Mouse (Mus musculus) stomach, embryonic 16.5 days (tissue): ENCODE measurements around the gene Rec114. TPM values are rescaled to one million over a fixed set of nuclear protein-coding genes. Genes with fewer than 3 reads are reported as not detected.

Experiments
- ATAC-seq: fragments of 200-750 bp; cut with Nextera tagmentation; 2 replicates; pipeline ENCODE4 v1.8.0; 2017; ENCODE audit warnings: moderate number of reproducible peaks, moderate TSS enrichment; ENCODE audit not compliant: insufficient read depth, low FRiP score
- H3K27ac ChIP-seq: fragments of 300-500 bp; sonication (generic); 2 replicates; pipeline ENCODE4 v1.5.1; 2014; ENCODE audit warnings: low read length
- H3K27me3 ChIP-seq: fragments of 300-500 bp; sonication (generic); 2 replicates; pipeline ENCODE4 v1.6.1; 2014; ENCODE audit warnings: low read length, control low read depth, mixed read lengths; ENCODE audit not compliant: control insufficient read depth, insufficient read depth
- H3K36me3 ChIP-seq: fragments of 300-500 bp; sonication (generic); 2 replicates; pipeline ENCODE4 v1.6.1; 2014; ENCODE audit warnings: low read length; ENCODE audit not compliant: control insufficient read depth, insufficient read depth
- H3K4me1 ChIP-seq: fragments of 300-500 bp; sonication (generic); 2 replicates; pipeline ENCODE4 v1.6.1; 2014; ENCODE audit warnings: low read length, control low read depth, mixed read lengths; ENCODE audit not compliant: control insufficient read depth, insufficient read depth
- H3K4me2 ChIP-seq: fragments of 300-500 bp; sonication (generic); 2 replicates; pipeline ENCODE4 v1.6.1; 2014; ENCODE audit warnings: low read depth, low read length, mixed read lengths
- H3K4me3 ChIP-seq: fragments of 300-500 bp; sonication (generic); replicated peaks from 2 replicates; pipeline ENCODE4 v1.5.1; 2014; ENCODE audit warnings: mild to moderate bottlenecking, low read length
- H3K9ac ChIP-seq: fragments of 300-500 bp; sonication (generic); 2 replicates; pipeline ENCODE4 v1.6.1; 2014; ENCODE audit warnings: low read length
- H3K9me3 ChIP-seq: fragments of 300-500 bp; sonication (generic); replicated peaks from 2 replicates; pipeline ENCODE4 v1.6.1; 2016; ENCODE audit warnings: low read length, control low read depth; ENCODE audit not compliant: control insufficient read depth
- WGBS: fragments of 180-500 bp; shearing (Covaris S2); extraction: QIAGEN DNeasy Blood & Tissue Kit; methylation state at CpG from one replicate; pipeline ENCODE4 v1.1.7; 2014; 5-methylcytosine and 5-hydroxymethylcytosine counted together
- polyA plus RNA-seq: library from polyadenylated mRNA; unstranded; fragments of >200 nt; fragmentation: Nextera tagmentation; extraction: Ambion mirVana; gene quantifications from 2 replicates; pipeline ENCODE4 v1.2.1, GENCODE M21; 2015

Gene Rec114
- polyA plus RNA-seq, 1 experiment from 2014 or later = 3.2 TPM

GRCm38 (mm10) chr9:58651993-58652392 lies 91.8 kb downstream of the Rec114 start:
- no peak overlapping the region for H3K27ac ChIP-seq
- no peaks in the 10 kb centered on the region for H3K27me3 ChIP-seq
- no peaks in the 10 kb centered on the region; the same call in 1 of the 2 replicates for H3K36me3 ChIP-seq
- H3K9me3 ChIP-seq = no peaks in the 10 kb centered on the region
- WGBS = 50% methylated on average over 4 of the region's 4 CpGs
- no peak overlapping the region for H3K4me2 ChIP-seq
- H3K4me1 ChIP-seq = no peaks in the 10 kb centered on the region
- H3K4me3 ChIP-seq = no peak overlapping the region
- ATAC-seq = no peak
- H3K9ac ChIP-seq = no peak overlapping the region

- Histone ChIP-seq H3K9ac (no peak overlapping the region), H3K27me3 (no peaks in the 10 kb centered on the region), H3K4me2 (no peak overlapping the region), H3K9me3 (no peaks in the 10 kb centered on the region), H3K36me3 (no peaks in the 10 kb centered on the region; the same call in 1 of the 2 replicates), H3K27ac (no peak overlapping the region), H3K4me1 (no peaks in the 10 kb centered on the region), H3K4me3 (no peak overlapping the region)
- no peak for ATAC-seq
- 72% methylated on average over 4 of the region's 4 CpGs for WGBS
Observed at GRCm38 (mm10) chr9:58649265-58649626, 94.5 kb downstream of the Rec114 start.

- Histone ChIP-seq H3K36me3 (no peaks in the 10 kb centered on the region; the same call in 1 of the 2 replicates), H3K27ac (no peak overlapping the region), H3K27me3 (no peaks in the 10 kb centered on the region), H3K9me3 (no peaks in the 10 kb centered on the region), H3K9ac (no peak overlapping the region), H3K4me2 (no peak overlapping the region), H3K4me1 (no peaks in the 10 kb centered on the region), H3K4me3 (no peak overlapping the region)
- no peak for ATAC-seq
- WGBS = 85% methylated on average over 6 of the region's 6 CpGs
Observed at GRCm38 (mm10) chr9:58648406-58649264, 95.1 kb downstream of the Rec114 start.

- Histone ChIP-seq H3K36me3 (no peaks in the 10 kb centered on the region), H3K27me3 (no peaks in the 10 kb centered on the region), H3K4me2 (no peak overlapping the region), H3K4me1 (no peaks in the 10 kb centered on the region), H3K27ac (no peak overlapping the region), H3K9ac (no peak overlapping the region), H3K4me3 (no peak overlapping the region), H3K9me3 (no peaks in the 10 kb centered on the region)
- 61% methylated on average over 2 of the region's 2 CpGs for WGBS
- ATAC-seq = no peak
Observed at GRCm38 (mm10) chr9:58630441-58630840, 113.3 kb downstream of the Rec114 start.

- 50% methylated on average over 2 of the region's 2 CpGs for WGBS
- no peak overlapping the region for H3K4me3 ChIP-seq
- no peaks in the 10 kb centered on the region for H3K27me3 ChIP-seq
- no peaks in the 10 kb centered on the region for H3K9me3 ChIP-seq
- H3K4me1 ChIP-seq = no peaks in the 10 kb centered on the region
- no peak overlapping the region for H3K27ac ChIP-seq
- peak; percentile 21; the same call in 1 of the 2 replicates for ATAC-seq
- H3K9ac ChIP-seq = no peak overlapping the region
- no peak overlapping the region for H3K4me2 ChIP-seq
- no peaks in the 10 kb centered on the region for H3K36me3 ChIP-seq
Observed at GRCm38 (mm10) chr9:58627197-58627596, 116.6 kb downstream of the Rec114 start.

GRCm38 (mm10) chr9:58623009-58623408 lies 120.8 kb downstream of the Rec114 start:
- no peak overlapping the region for H3K4me2 ChIP-seq
- H3K9me3 ChIP-seq = no peaks in the 10 kb centered on the region
- no peak overlapping the region for H3K9ac ChIP-seq
- no peak overlapping the region for H3K4me3 ChIP-seq
- peaks cover 7% of the 10 kb centered on the region; the same call in 1 of the 2 replicates for H3K4me1 ChIP-seq
- peak overlapping the region; percentile 53; the same call in 1 of the 2 replicates for H3K27ac ChIP-seq
- no peaks in the 10 kb centered on the region for H3K27me3 ChIP-seq
- WGBS = 75% methylated on average over 1 of the region's 1 CpGs
- H3K36me3 ChIP-seq = no peaks in the 10 kb centered on the region
- no peak for ATAC-seq

- WGBS = 71% methylated on average over 3 of the region's 3 CpGs
Observed at GRCm38 (mm10) chr9:58615064-58615938, 128.5 kb downstream of the Rec114 start.

GRCm38 (mm10) chr9:58613790-58614189 lies 130.0 kb downstream of the Rec114 start:
- Histone ChIP-seq H3K9ac (no peak overlapping the region), H3K4me1 (peaks cover 15% of the 10 kb centered on the region), H3K27ac (no peak overlapping the region), H3K4me2 (no peak overlapping the region), H3K27me3 (no peaks in the 10 kb centered on the region), H3K9me3 (no peaks in the 10 kb centered on the region), H3K36me3 (no peaks in the 10 kb centered on the region), H3K4me3 (no peak overlapping the region)
- ATAC-seq = no peak
- 85% methylated on average over 1 of the region's 1 CpGs for WGBS

More at GRCm38 (mm10) chr9:58615064-58615938, 128.5 kb downstream of the Rec114 start:
- Histone ChIP-seq H3K9ac (no peak overlapping the region), H3K9me3 (no peaks in the 10 kb centered on the region), H3K4me1 (peaks cover 16% of the 10 kb centered on the region), H3K27me3 (no peaks in the 10 kb centered on the region), H3K36me3 (no peaks in the 10 kb centered on the region), H3K4me3 (no peak overlapping the region), H3K4me2 (no peak overlapping the region), H3K27ac (no peak overlapping the region)
- ATAC-seq = no peak
